Comparison of ENCODE assay signal across 9 mouse cellular contexts in genomic region chr10:28485574-28485973, GRCm38 (mm10).
A peak's percentile ranks its signal among the peaks of the same experiment; 100 is the strongest.
DNase-seq lines count a peak whose midpoint lies in the region; ATAC-seq and TF ChIP-seq lines count a peak whose summit lies in the region.
"Had no signal": no experiment of that assay in that cellular context is flagged by ENCODE, and none has a peak within 500 bp of the region (broad histone marks: within the 10 kb centered on the region; RNA-seq: fewer than 3 reads in every experiment).

No protein-coding gene starts in this region.

- WGBS in heart, adult 2 months: 24% methylated on average over 3 of the region's 3 CpGs
- WGBS in midbrain, embryonic 11.5 days: 18% methylated on average over 3 of the region's 3 CpGs

- H3K9me3 ChIP-seq in midbrain, embryonic 11.5 days (ENCODE audit: control insufficient read depth, low read length): no peaks in the 10 kb centered on the region
- H3K9me3 ChIP-seq: limb, embryonic 13.5 days had no signal

- H3K9ac ChIP-seq in heart, adult 2 months (ENCODE audit: low read depth, low read length): no peak overlapping the region
- no peak overlapping the region for H3K9ac ChIP-seq in midbrain, embryonic 11.5 days (ENCODE audit: low read length)
- H3K9ac ChIP-seq: limb, embryonic 13.5 days had no signal

- CTCF ChIA-PET in Patski (lab: Charles Lee): no interaction called here

- no peak overlapping the region for H3K27ac ChIP-seq in heart, adult 2 months
- H3K27ac ChIP-seq in midbrain, embryonic 11.5 days (ENCODE audit: low read depth, low read length): no peak overlapping the region
- H3K27ac ChIP-seq: limb, embryonic 13.5 days had no signal

- 0 out of 2 replicates have a peak, but pooled peaks have one; percentile 31 for TF ChIP-seq EP300 in heart, adult 2 months (IDR thresholded peaks at IDR 0.05; ENCODE audit: insufficient read depth, low read depth, low read length)

- no peak for TF ChIP-seq POLR2A in heart, adult 2 months (IDR thresholded peaks at IDR 0.05; ENCODE audit: insufficient read depth, low read depth, low read length)

- H3K36me3 ChIP-seq in heart, adult 2 months (ENCODE audit: control insufficient read depth, insufficient read depth, low read length): no peaks in the 10 kb centered on the region
- H3K36me3 ChIP-seq in midbrain, embryonic 11.5 days (ENCODE audit: control insufficient read depth, insufficient read depth, low read length): no peaks in the 10 kb centered on the region

- in situ Hi-C loops in Patski (cut with MboI; ENCODE audit: low pct_unique_long_range_greater_than_20kb): loop anchor here (5.0 kb wide), 2 partner anchors 242 to 352 kb away; no protein-coding TSS in a partner anchor

- DNase-seq in heart, adult 2 months: peak; percentile 37 to 41
- no peak for DNase-seq in heart, adult 11 months
- DNase-seq in Patski (ENCODE audit: low read depth, low spot score): no peak
- DNase-seq in cerebellum, postnatal 36 days: peak; percentile 54 to 64
- DNase-seq in layer of hippocampus, postnatal 36 days: peak; percentile 24 to 33
- no peak for DNase-seq in midbrain, embryonic 11.5 days (ENCODE audit: low spot score, missing footprints)
- peak; percentile 57 for DNase-seq in testis, postnatal 10 days (ENCODE audit: low spot score)

- peak; percentile 82 for TF ChIP-seq CTCF in heart, adult 2 months (IDR thresholded peaks at IDR 0.05)
- peak; percentile 80 for TF ChIP-seq CTCF in Patski (IDR thresholded peaks at IDR 0.05)

- no peak for ATAC-seq in Patski
- ATAC-seq in hematopoietic stem cell, adult 5-6 weeks (replicated peaks in 1 of 2; ENCODE audit: insufficient read depth in 1 of 2, low FRiP score in 2 of 2, low TSS enrichment in 1 of 2, low read depth in 1 of 2, poor library complexity in 2 of 2, severe bottlenecking in 2 of 2): peak; percentile 98 to 99
- peak; percentile 79 for ATAC-seq in midbrain, embryonic 11.5 days (ENCODE audit: low FRiP score)

- intact Hi-C loops in heart, adult 2 months (cut with DNase I): loop anchor here (2.0 to 5.0 kb wide), 2 partner anchors 247 to 359 kb away; no protein-coding TSS in a partner anchor

- no peak overlapping the region for H3K4me3 ChIP-seq in heart, adult 2 months
- H3K4me3 ChIP-seq in midbrain, embryonic 11.5 days (ENCODE audit: low read depth, low read length): no peak overlapping the region
- H3K4me3 ChIP-seq: limb, embryonic 13.5 days had no signal

- POLR2A ChIA-PET in Patski (lab: Charles Lee): no interaction called here

- no peaks in the 10 kb centered on the region for H3K4me1 ChIP-seq in heart, adult 2 months (ENCODE audit: control insufficient read depth, insufficient read depth, low read length)
- no peaks in the 10 kb centered on the region for H3K4me1 ChIP-seq in midbrain, embryonic 11.5 days (ENCODE audit: control insufficient read depth, insufficient read depth, low read length)
- H3K4me1 ChIP-seq: limb, embryonic 13.5 days had no signal

- no peaks in the 10 kb centered on the region for H3K79me2 ChIP-seq in heart, adult 2 months (replicated peaks; ENCODE audit: control insufficient read depth, insufficient read depth, low read length)

- no peaks in the 10 kb centered on the region for H3K27me3 ChIP-seq in heart, adult 2 months (ENCODE audit: control insufficient read depth, insufficient read depth, low read length)
- H3K27me3 ChIP-seq in Patski: no peaks in the 10 kb centered on the region
- H3K27me3 ChIP-seq in midbrain, embryonic 11.5 days (ENCODE audit: control insufficient read depth, insufficient read depth, low read length): no peaks in the 10 kb centered on the region
- H3K27me3 ChIP-seq: limb, embryonic 13.5 days had no signal

- H3K4me2 ChIP-seq in midbrain, embryonic 11.5 days: no peak overlapping the region
- H3K4me2 ChIP-seq: limb, embryonic 13.5 days had no signal

Comparison
In these comparisons a context has a peak if more than half of its experiments do, and no peak if none do; other contexts are left out.
1. DNase-seq: peak in heart, adult 2 months (2 of 2), cerebellum, postnatal 36 days (2 of 2), layer of hippocampus, postnatal 36 days (2 of 2) and testis, postnatal 10 days (single experiment); none in heart, adult 11 months (single experiment), Patski (single experiment) and midbrain, embryonic 11.5 days (single experiment).